Mouse (Mus musculus) midbrain, embryonic 11.5 days (tissue): ENCODE data around the gene Gamt. TPM values are rescaled to one million over a fixed set of nuclear protein-coding genes. Genes with fewer than 3 reads are reported as not detected.

Source experiments
- ATAC-seq: fragments of 200-750 bp; cut with Nextera tagmentation; 2 replicates; pipeline ENCODE4 v1.8.0; 2017; ENCODE audit warnings: moderate TSS enrichment, moderate library complexity; ENCODE audit not compliant: low FRiP score
- DNase-seq: peaks from one replicate; pipeline ENCODE4 v3.0.0; 2015; ENCODE audit warnings: low spot score; ENCODE audit errors: missing footprints
- H3K27ac ChIP-seq: fragments of 300-500 bp; sonication (generic); 2 replicates; pipeline ENCODE4 v1.5.1; 2014; ENCODE audit warnings: low read depth, low read length
- H3K27me3 ChIP-seq: fragments of 300-500 bp; sonication (generic); 2 replicates; pipeline ENCODE4 v1.6.1; 2014; ENCODE audit warnings: mild to moderate bottlenecking, low read length, moderate library complexity, mixed read lengths; ENCODE audit not compliant: control insufficient read depth, insufficient read depth
- H3K36me3 ChIP-seq: fragments of 300-500 bp; sonication (generic); 2 replicates; pipeline ENCODE4 v1.6.1; 2014; ENCODE audit warnings: mild to moderate bottlenecking, low read length, moderate library complexity, mixed read lengths; ENCODE audit not compliant: control insufficient read depth, insufficient read depth
- H3K4me1 ChIP-seq: fragments of 300-500 bp; sonication (generic); 2 replicates; pipeline ENCODE4 v1.6.1; 2014; ENCODE audit warnings: low read length; ENCODE audit not compliant: control insufficient read depth, insufficient read depth
- H3K4me2 ChIP-seq: fragments of 300-500 bp; sonication (generic); 2 replicates; pipeline ENCODE4 v1.6.1; 2014; ENCODE audit warnings: mild to moderate bottlenecking, moderate library complexity
- H3K4me3 ChIP-seq: fragments of 300-500 bp; sonication (generic); 2 replicates; pipeline ENCODE4 v1.5.1; 2014; ENCODE audit warnings: low read depth, low read length
- H3K9ac ChIP-seq: fragments of 300-500 bp; sonication (generic); 2 replicates; pipeline ENCODE4 v1.6.1; 2014; ENCODE audit warnings: low read length
- H3K9me3 ChIP-seq: fragments of 300-500 bp; sonication (generic); 2 replicates; pipeline ENCODE4 v1.6.1; 2016; ENCODE audit warnings: low read length; ENCODE audit not compliant: control insufficient read depth
- WGBS: fragments of 180-500 bp; shearing (Covaris S2); extraction: QIAGEN DNeasy Blood & Tissue Kit; methylation state at CpG from one replicate; pipeline ENCODE4 v1.1.7; 2014; 5-methylcytosine and 5-hydroxymethylcytosine counted together
- polyA plus RNA-seq: library from polyadenylated mRNA; unstranded; fragments of >200 nt; fragmentation: Nextera tagmentation; extraction: Ambion mirVana; gene quantifications from 2 replicates; pipeline ENCODE4 v1.2.1, GENCODE M21; 2014

The Gamt gene
- polyA plus RNA-seq, 1 experiment from 2014 or later, result 28.9 TPM

GRCm38 (mm10) chr10:80278390-80278789, 17.6 kb upstream of the Gamt start:
- H3K9me3 ChIP-seq, result no peaks in the 10 kb centered on the region
- no peak overlapping the region for H3K4me3 ChIP-seq
- no peak overlapping the region for H3K9ac ChIP-seq
- H3K27me3 ChIP-seq, result no peaks in the 10 kb centered on the region
- DNase-seq (no peak), ATAC-seq (no peak)
- H3K4me2 ChIP-seq, result no peak overlapping the region
- H3K36me3 ChIP-seq, result peaks cover 42% of the 10 kb centered on the region
- no peaks in the 10 kb centered on the region for H3K4me1 ChIP-seq
- 93% methylated on average over 9 of the region's 9 CpGs for WGBS
- no peak overlapping the region for H3K27ac ChIP-seq

- Histone ChIP-seq H3K9me3 (no peaks in the 10 kb centered on the region), H3K36me3 (peaks cover 37% of the 10 kb centered on the region), H3K27ac (no peak overlapping the region)
Observed at GRCm38 (mm10) chr10:80276238-80276637, 15.4 kb upstream of the Gamt start.

GRCm38 (mm10) chr10:80273847-80274246, 13.0 kb upstream of the Gamt start:
- Histone ChIP-seq H3K36me3 (peaks cover 28% of the 10 kb centered on the region), H3K9me3 (no peaks in the 10 kb centered on the region), H3K4me3 (no peak overlapping the region), H3K4me2 (no peak overlapping the region), H3K4me1 (peaks cover 6% of the 10 kb centered on the region; the same call in 1 of the 2 replicates), H3K9ac (no peak overlapping the region), H3K27me3 (no peaks in the 10 kb centered on the region), H3K27ac (no peak overlapping the region)
- DNase-seq, result no peak
- no peak for ATAC-seq
- 94% methylated on average over 3 of the region's 3 CpGs for WGBS

More at GRCm38 (mm10) chr10:80276238-80276637, 15.4 kb upstream of the Gamt start:
- H3K27me3 ChIP-seq, result no peaks in the 10 kb centered on the region
- no peak overlapping the region for H3K4me2 ChIP-seq
- no peaks in the 10 kb centered on the region for H3K4me1 ChIP-seq
- 89% methylated on average over 5 of the region's 5 CpGs for WGBS
- DNase-seq (no peak), ATAC-seq (no peak)
- no peak overlapping the region for H3K9ac ChIP-seq
- no peak overlapping the region for H3K4me3 ChIP-seq

- Histone ChIP-seq H3K4me1 (peaks cover 19% of the 10 kb centered on the region), H3K4me3 (no peak overlapping the region), H3K4me2 (no peak overlapping the region), H3K27me3 (no peaks in the 10 kb centered on the region), H3K9ac (no peak overlapping the region), H3K36me3 (peaks cover 13% of the 10 kb centered on the region), H3K27ac (no peak overlapping the region), H3K9me3 (no peaks in the 10 kb centered on the region)
- DNase-seq (no peak), ATAC-seq (no peak)
- WGBS, result 89% methylated on average over 8 of the region's 8 CpGs
Observed at GRCm38 (mm10) chr10:80271870-80272585, 11.2 kb upstream of the Gamt start.

- Histone ChIP-seq H3K9me3 (no peaks in the 10 kb centered on the region), H3K36me3 (peaks cover 8% of the 10 kb centered on the region), H3K4me2 (no peak overlapping the region), H3K4me1 (peaks cover 26% of the 10 kb centered on the region), H3K4me3 (no peak overlapping the region), H3K9ac (no peak overlapping the region), H3K27me3 (no peaks in the 10 kb centered on the region), H3K27ac (no peak overlapping the region)
- 87% methylated on average over 5 of the region's 5 CpGs for WGBS
- DNase-seq, result no peak
- ATAC-seq, result no peak
Observed at GRCm38 (mm10) chr10:80271186-80271843, 10.5 kb upstream of the Gamt start.

GRCm38 (mm10) chr10:80270734-80271181, 9.9 kb upstream of the Gamt start:
- 83% methylated on average over 6 of the region's 6 CpGs for WGBS
- DNase-seq (no peak), ATAC-seq (no peak)
- H3K36me3 ChIP-seq, result peaks cover 8% of the 10 kb centered on the region
- no peaks in the 10 kb centered on the region for H3K27me3 ChIP-seq
- H3K4me3 ChIP-seq, result no peak overlapping the region
- peaks cover 31% of the 10 kb centered on the region for H3K4me1 ChIP-seq
- H3K9me3 ChIP-seq, result no peaks in the 10 kb centered on the region
- H3K9ac ChIP-seq, result peak overlapping the region; percentile 25; the same call in 1 of the 2 replicates
- H3K4me2 ChIP-seq, result no peak overlapping the region
- H3K27ac ChIP-seq, result no peak overlapping the region

- ATAC-seq (no peak), DNase-seq (no peak)
- H3K4me3 ChIP-seq, result no peak overlapping the region
- no peak overlapping the region for H3K4me2 ChIP-seq
- H3K9ac ChIP-seq, result no peak overlapping the region
- H3K36me3 ChIP-seq, result peaks cover 8% of the 10 kb centered on the region
- peaks cover 35% of the 10 kb centered on the region for H3K4me1 ChIP-seq
- H3K27me3 ChIP-seq, result no peaks in the 10 kb centered on the region
- H3K9me3 ChIP-seq, result no peaks in the 10 kb centered on the region
- no peak overlapping the region for H3K27ac ChIP-seq
- whole genome bisulfite sequencing, result 98% methylated on average over 2 of the region's 2 CpGs
Observed at GRCm38 (mm10) chr10:80270099-80270498, 9.3 kb upstream of the Gamt start.

- Histone ChIP-seq H3K27ac (peak overlapping the region; percentile 51), H3K4me3 (peak overlapping the region; percentile 97), H3K27me3 (no peaks in the 10 kb centered on the region), H3K4me2 (peak overlapping the region; percentile 73), H3K9ac (peak overlapping the region; percentile 99), H3K4me1 (peaks cover 49% of the 10 kb centered on the region), H3K9me3 (no peaks in the 10 kb centered on the region), H3K36me3 (peaks cover 2% of the 10 kb centered on the region)
- under 1% methylated on average over 18 of the region's 18 CpGs for WGBS
- DNase-seq (peak; percentile 93), ATAC-seq (no peak)
Observed at GRCm38 (mm10) chr10:80265149-80265486, 4.3 kb upstream of the Gamt start.
